Mouse (Mus musculus) telencephalon, adult 2 months (tissue): ENCODE results near the gene Tnfrsf21.

Experiments used
- DNase-seq: peaks from one replicate; pipeline ENCODE4 v3.0.0-alpha.2; 2011; ENCODE audit warnings: low read depth, low spot score

Gene Tnfrsf21

DNA sequence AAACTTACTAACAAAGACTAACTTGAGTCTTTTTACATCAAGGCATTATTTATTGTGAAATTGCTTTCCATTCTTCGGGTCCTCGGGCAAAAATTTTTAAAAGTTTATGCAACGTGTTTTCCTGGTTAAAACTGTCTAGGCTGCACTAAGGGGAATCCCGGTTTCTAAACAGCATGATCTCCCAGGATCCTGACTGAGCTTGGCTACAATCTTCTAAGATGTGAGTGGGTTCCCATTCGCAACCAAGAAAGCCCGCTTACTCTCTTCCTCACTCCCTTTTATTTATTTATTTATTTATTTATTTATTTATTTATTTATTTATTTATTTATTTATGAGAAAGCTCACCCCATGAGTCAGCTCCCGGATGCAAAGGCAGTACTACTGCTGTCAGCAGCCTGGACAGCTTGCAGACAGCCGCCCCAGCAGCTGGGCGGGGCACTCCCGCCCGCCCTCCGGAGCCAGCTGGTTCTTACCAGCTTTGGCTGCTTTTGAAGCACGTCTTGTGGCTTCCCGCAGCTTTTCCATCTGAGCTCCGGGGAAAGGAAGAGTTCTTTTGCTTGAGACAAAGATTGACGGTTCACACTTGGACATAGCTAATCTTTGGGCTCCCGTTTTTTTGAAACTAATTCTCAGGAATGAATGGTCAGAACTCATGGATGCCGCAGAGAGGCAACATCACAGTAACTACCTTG is 60.6 kb downstream of the Tnfrsf21 start:
- DNase-seq = peak; percentile 77

- no peak for DNase-seq
Observed at GRCm38 (mm10) chr17:43077540-43077939, 61.2 kb downstream of the Tnfrsf21 start.

DNA sequence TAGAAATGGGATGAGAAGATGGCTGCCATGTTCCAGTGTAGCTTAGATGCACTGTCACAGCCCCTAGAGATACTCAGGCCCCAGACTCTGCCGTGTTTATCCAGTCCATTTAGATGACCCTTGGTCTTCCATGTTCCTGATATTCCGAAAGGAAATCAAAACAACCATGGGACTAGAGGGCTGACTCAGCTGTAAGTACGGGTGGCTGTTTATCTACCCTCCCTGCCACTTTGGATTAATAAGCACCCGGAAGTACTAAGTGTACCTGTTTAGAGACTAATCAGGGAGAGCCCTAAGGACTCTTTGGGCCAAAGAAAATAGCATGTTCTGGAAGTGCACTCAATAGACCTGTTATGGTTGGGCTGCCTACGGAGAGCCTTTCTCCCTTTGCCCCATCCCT is 64.9 kb downstream of the Tnfrsf21 start:
- DNase-seq = no peak

DNA sequence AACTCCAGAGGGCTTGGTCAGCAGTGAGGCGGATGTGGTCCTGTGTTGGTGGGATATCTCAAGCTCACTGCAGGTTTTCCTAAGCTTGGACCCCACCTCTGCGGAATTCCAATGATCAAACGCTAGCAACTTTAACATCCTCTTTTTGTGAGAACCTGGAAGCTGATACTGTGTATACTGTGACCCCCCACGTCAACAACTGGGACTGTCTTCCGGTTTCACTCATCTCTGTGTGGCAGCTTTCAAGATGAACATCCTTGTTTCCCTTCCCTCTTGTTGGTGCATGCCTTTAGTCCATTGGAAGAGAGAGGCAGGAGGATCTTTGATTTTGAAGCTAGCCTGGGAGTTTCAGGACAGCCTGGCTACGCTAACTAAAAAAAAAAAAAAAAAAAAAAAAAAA is 73.1 kb downstream of the Tnfrsf21 start:
- DNase-seq = no peak

DNA sequence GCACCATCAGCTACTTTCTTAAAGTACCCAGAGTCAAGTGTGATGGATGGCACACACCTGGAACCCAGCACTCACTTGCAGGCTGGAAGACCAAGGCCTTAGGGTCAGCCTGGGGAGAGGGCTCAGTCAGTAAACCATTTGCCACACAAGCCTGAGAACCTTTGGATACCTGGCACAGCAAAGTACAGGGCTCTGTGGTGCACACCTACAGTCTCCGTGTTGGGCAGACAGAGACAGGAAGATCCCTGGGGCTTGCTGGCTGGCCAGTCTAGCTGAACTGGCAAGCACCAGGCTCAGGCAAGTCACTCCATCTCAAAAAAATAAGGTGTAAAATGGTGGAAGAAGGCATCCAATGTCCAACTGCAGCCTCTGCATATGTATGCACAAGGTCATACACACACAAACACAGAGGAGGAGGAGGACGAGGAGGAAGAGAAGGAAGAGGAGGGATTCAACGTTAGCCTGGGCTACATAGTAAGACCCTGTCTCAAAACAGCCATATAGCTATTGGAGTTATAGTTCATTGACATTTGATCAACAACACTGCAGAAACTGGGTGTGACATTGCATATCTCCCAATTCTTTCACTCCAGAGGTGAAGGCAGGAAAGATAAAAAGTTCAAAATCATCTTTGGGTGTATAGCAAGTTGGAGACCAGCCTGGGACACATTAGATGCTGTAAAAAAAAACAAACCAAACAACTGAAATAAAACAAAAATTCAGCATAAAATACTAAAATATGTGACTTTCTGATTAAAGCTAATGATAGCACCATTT is 74.8 kb downstream of the Tnfrsf21 start:
- DNase-seq = no peak

DNA sequence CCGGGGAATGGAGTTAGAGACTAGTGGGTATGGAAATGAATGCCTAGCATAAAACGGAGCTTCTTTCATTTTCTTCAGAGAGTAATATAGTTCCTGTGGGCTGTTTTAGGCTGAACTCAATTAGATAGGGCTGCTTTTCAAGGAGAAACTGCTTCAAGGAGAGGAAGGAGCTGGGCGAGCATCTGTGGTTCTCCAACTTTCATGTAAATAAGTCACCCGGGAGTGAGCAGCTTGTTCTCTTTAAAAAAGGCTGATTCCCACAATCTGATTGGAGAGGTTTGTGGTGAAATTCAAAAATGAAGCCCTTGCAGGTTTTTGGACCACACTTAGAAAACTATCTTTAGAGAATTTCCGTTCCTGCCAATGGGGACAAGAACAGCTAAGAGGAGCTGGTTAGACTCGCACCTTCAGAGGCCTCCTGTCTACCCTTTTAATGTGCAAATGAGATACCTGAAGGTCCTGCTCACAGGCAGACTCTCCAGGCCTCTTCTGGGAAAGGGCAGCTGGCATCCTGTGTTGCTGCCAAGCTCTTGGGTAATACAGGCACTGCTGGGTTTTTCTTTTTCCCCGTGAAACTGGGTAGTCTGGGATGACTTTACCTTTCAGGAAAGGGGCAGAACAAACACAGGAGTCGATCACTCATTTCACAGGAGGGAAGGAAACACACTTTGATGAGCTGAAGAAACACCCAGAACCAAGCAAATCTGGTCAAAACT is 76.1 kb downstream of the Tnfrsf21 start:
- DNase-seq = peak; percentile 70

DNA sequence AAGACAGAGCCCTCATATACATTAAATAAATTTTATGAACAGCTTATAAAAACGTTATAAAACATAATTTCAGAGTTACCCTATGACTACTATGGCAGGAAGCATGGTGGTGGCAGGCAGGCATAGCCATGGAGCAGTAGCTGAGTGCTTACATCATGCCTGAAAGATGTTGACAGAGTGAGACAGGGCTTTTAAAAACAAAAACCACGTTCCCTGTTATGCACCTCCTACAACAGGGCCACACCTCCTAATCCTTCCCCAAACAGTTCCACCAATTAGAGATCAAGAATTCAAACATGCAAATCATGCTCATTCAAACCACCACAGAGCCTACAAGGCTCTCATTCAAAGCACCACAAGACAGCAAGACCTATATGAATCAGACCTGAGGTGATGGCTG is 77.9 kb downstream of the Tnfrsf21 start:
- no peak for DNase-seq

DNA sequence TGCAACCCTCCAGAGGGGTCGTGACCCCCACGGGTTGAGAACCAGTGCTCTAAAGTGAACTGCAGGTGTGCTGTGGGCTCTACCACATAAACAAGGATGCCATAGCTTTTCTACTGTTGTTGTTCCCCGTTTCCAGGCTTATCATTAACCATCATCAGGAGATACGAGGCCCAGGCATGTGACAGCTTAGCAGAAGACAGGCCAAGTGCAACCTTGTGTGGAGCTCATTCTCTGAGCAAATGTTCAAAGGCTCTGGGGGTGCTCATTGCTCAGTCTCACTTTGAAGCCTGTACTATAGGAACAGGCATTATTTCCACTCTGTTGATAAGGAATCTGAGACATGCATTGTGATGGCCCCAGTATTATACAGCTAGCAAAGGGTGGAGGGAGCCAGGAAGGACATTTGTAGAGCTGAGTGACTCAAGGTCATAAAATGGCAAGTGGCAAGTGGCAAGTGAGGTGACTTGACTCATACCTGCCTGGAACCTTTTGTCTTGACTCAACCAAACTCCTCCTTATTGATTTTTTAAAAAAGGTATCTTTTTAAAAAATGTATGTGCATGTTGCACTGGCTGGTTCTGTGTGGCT is 80.8 kb downstream of the Tnfrsf21 start:
- no peak for DNase-seq

DNA sequence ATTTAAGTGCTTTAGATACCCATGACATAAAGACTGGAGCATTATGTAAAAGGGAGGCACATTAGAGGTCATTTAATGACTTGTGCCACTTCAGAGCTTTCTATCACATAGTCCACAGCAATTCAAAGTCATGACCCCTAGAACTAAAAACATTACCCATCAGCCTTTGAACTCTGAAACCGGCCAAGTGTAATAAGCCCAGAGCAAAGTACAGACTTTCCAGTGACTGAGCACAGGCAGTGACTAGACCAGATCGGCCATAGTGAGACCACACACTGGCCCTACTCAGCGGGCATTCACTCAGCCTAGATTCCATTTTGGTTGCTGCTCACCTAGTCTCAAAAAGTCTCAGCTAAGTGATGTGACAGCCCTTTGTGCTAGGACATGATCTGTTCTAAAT is 89.8 kb downstream of the Tnfrsf21 start:
- DNase-seq = no peak

GRCm38 (mm10) chr17:43107338-43107737 is 91.0 kb downstream of the Tnfrsf21 start:
- DNase-seq = no peak

GRCm38 (mm10) chr17:43109501-43109900 is 93.1 kb downstream of the Tnfrsf21 start:
- no peak for DNase-seq

DNA sequence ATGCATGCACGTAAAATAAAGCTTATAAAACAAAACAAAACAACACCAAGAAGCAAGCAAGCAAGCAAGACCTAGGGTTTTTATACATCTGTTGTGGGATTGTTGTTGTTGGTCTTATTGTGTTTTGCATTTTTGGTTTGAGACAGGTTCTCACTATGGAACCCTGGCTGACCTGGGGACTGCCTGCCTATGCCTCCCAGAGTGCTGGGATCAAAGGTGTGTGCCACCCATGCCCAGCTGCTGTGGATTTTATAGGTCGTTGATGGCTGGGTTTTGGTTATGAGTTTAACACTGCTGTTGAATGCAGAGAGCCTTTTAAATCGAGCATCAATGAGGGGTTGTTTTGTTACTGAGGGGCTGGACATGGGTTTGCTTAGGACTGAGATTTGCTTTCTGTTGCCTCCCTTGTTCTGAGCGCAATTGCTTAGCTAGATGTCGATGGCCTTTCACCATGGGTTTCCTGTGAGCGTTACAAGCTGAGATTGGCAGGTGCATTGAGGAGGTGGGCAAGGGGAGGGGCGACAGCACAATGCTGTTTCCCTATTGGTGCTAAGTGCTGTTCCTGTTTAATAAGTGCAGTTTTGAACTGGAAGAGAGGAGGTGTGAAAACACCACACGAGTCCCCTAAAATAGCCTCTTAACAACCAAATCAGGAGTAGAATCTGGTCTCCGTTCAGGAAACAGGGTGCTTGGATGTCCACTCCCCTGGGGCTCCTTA is 94.0 kb downstream of the Tnfrsf21 start:
- no peak for DNase-seq

DNA sequence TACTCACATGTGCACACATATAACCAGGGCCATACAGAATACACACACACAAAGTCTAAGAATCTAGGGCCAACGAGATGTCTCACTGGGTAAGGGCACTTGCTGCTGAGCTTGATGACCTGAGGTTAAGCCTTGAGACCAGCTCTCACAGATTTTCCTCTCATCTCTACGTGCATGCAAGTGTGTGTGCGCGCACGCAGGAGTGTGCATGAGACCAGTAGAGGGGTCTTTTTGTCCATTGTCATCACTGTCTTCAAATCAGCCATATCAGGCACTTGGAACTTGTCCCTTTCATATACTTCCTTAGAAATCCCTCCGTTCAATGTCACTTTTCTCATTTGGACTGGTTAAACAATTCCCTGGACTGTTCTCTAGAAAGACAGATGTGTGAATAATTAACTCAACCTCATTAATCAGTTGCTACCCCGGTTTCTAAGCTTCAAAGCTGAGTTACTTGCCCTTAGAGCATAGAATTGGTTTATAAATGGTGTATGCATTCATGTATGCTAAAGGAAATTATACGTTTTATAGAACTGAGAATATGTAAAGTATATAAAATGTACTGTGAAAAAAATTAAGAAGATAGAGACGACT is 97.1 kb downstream of the Tnfrsf21 start:
- no peak for DNase-seq

GRCm38 (mm10) chr17:43114086-43114581 is 97.8 kb downstream of the Tnfrsf21 start:
- peak; percentile 54 for DNase-seq

- DNase-seq = no peak
Observed at GRCm38 (mm10) chr17:43114926-43115325, 98.6 kb downstream of the Tnfrsf21 start.

DNA sequence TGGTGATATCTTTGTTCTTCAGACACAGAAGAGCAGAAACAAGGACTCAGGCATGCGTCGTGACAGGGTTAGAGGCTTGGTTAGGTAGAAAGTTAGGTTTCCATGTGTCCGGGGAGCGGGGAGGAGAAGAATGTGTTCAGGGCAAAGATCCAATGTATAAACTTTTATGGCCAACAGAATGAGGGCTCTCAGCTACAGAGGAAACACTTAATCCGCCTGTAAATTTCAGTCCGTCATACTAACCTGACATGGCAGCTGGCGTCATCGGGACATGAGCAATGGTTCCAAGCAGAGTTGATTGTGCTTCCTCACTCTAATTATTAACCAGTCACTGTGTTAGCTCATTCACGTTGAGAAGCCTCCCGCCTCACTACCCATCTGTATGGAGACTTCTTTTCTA is 100.4 kb downstream of the Tnfrsf21 start:
- no peak for DNase-seq

GRCm38 (mm10) chr17:43119446-43119845 is 103.1 kb downstream of the Tnfrsf21 start:
- no peak for DNase-seq

DNA sequence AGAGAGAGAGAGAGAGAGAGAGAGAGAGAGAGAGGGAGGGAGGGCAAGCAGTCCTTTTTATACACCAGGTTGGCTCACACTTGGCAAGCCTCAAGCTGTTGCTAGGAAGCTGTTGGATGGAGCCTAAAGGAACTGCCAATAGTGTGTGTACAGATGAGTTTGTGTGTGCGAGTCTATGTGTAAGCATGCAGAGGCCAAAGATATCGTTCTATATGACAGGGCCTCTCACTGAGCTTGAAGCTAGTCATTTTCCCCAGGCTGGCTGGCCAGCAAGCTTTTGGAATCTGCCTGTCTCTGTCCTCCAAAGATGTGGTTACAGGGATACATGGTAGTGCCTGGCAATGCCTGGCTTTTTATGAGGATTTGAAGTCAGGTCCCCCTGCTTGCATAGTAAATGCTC is 104.7 kb downstream of the Tnfrsf21 start:
- DNase-seq = peak; percentile 23

- no peak for DNase-seq
Observed at GRCm38 (mm10) chr17:43128305-43128704, 112.0 kb downstream of the Tnfrsf21 start.

- DNase-seq = no peak
Observed at GRCm38 (mm10) chr17:43128908-43129533, 112.7 kb downstream of the Tnfrsf21 start.
